Mouse (Mus musculus) heart, adult 2 months (tissue): ENCODE measurements around the gene Lacc1.

ENCODE experiments used
- CTCF ChIP-seq: fragments of 200-600 bp; IDR thresholded peaks from 2 replicates; pipeline ENCODE4 v1.8.1; 2022; ENCODE audit warnings: antibody characterized with exemption, mild to moderate bottlenecking, moderate library complexity
- POLR2A ChIP-seq: fragments of 200-500 bp; IDR thresholded peaks from 2 replicates; pipeline ENCODE4 v1.6.1; 2011; ENCODE audit warnings: mild to moderate bottlenecking, low read depth, low read length, control low read depth; ENCODE audit not compliant: insufficient read depth

DNA sequence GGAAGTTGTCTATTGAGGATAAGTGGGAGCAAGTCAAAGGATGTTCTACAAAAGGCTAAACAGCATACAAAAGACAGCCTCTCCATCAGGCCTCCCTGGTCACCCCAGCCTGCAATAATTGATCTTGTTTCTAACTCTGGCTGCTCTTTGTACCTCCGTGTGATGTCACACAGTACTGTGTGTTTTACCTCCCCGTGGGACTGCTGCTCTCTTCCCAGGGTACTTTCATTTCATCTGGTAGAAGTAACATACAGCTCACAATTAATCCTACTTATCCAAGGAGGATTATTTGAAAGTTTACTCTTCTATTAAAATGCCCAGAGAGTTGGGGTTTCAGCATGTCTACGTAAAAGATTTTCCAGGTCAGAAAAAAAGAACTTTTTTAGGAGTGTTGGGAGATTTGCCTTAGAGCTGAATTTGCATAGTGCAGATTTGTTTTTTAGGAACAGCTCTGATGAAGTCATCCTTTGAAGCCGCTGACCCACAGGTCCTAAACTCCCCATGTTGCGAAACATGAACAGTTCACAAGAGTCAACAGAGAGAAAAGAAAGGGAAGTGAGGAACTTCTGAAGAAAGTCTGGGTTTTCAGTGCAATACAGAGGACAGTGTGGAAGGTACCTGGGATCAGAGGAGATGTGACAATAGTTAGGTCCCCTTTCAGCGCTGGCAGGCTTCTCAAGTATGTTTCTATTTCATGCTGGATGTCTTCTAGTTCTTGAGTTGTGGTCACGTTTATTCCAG lies 2.4 kb downstream of the Lacc1 start:
- TF ChIP-seq POLR2A = no peak
- no peak for TF ChIP-seq CTCF
